Mouse (Mus musculus) testis, postnatal 14 days (tissue): ENCODE measurements around the gene Hist4h4.
"Not testable (repeated sequence)": the region's sequence is repeated elsewhere in the genome, so short reads cannot be mapped to it uniquely, and the experiment has no call there.

Experiments used
- DNase-seq: peaks from one replicate; pipeline ENCODE4 v3.0.0; 2021; ENCODE audit warnings: low spot score

Gene Hist4h4

GRCm38 (mm10) chr6:136815381-136815780 lies 11.2 kb upstream of the Hist4h4 start:
- no peak for DNase-seq

DNA sequence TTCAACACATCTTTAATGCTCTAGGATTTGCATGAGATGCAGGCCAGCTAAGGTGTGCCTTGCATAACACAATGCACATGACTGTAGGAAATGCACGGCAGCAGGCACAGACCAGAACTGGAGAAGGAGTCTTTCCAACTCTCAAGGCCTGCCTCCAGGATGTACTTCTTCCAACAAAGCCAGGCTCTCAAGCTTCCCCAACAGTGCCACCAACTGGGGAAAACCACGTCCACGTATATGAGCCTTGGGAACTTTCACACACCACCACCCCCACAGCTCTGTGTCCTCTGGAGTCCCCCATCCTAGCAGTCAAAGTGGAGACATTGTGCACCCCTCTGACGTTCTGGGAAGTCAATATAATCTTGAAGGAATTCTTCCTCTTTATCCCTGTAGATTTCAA lies 8.9 kb upstream of the Hist4h4 start:
- DNase-seq = no peak

- DNase-seq = no peak
Observed at GRCm38 (mm10) chr6:136811196-136811595, 7.0 kb upstream of the Hist4h4 start.

DNA sequence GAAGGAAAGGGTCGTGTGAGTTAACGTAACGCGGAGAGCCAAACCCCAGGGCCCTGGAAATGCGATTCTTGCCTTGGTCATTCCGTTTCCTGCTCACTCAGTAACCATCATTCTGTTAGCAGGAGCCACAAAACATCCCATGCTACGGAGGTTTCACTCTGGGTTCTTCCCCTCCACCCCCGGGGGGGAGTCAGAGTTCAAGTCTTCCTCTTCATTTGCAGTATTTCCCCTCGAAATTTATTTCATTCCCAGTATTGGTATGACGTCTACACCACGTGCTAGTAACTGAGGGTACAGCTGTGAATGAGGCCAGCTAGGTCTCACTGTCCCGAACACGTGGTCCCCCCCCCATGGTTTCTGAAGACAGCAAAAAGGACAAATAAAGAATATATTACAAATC lies 5.5 kb upstream of the Hist4h4 start:
- no peak for DNase-seq

DNA sequence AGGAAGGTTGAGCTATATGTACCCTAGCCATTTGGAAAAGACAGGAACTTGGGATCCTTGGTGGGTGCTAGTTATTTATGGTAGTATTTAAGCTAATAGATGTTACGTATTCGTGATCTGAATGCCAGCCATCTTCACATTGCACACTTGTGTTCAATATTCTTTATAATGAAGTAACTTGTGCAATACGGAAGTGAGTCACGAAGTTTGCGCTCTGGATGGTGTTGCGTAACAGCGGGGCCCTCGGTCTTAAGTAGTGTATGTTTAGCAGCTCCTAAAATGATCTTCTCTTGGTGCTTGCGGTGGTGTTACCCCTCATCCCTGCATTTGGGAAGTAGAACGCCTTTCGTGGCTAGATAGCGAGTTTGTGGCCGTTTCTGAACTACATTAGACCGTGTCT lies 4.9 kb upstream of the Hist4h4 start:
- no peak for DNase-seq

- DNase-seq = no peak
Observed at GRCm38 (mm10) chr6:136808631-136809046, 4.4 kb upstream of the Hist4h4 start.

DNA sequence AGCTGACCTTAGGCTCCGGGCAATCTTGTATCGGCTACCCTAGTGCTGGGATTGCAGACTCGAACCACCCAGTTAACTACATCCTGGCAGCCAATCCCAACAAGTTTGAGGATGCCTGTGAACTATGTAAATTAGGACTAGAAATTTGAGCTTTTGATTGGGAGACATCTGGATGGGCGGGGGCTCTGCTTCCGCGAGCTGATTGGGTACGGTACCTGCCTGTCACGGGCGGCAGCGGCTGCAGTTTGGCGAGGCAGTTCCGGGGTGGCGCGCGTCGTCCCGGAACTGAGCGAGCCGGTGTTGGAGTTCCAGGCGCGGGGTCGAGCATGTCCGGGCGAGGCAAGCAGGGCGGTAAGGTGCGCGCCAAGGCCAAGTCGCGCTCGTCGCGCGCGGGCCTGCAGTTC lies 3.8 kb upstream of the Hist4h4 start, which contains the start of gene H2afj:
Gene H2afj (plus strand): TSS at position 231 of the 404 bp plus-strand sequence.
- DNase-seq = peak; percentile 97

GRCm38 (mm10) chr6:136807395-136808013 lies 3.3 kb upstream of the Hist4h4 start:
- DNase-seq = no peak

- DNase-seq = no peak
Observed at GRCm38 (mm10) chr6:136806819-136807218, 2.6 kb upstream of the Hist4h4 start.

DNA sequence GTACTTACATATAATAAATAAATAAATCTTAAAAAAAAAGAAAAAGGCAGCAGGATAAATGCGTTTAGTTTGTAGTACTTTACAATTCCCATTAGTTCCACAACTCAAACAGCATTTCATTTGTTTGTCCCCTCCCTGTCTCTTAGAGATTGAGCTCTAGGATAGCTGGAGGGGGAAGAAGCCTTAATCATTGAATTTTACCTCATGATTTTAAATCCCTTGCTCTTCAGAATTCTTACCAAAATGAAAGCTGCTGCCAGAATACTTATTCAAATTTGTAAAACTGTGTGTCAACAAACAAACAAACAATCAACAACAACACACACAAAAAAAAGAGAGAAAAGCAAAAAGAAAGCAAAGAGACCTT lies 1.2 kb upstream of the Hist4h4 start:
- no peak for DNase-seq

GRCm38 (mm10) chr6:136804705-136805408 lies 642 bp upstream of the Hist4h4 start:
- DNase-seq = no peak

- DNase-seq = no peak
Observed at GRCm38 (mm10) chr6:136803093-136803738, 999 bp downstream of the Hist4h4 start.

DNA sequence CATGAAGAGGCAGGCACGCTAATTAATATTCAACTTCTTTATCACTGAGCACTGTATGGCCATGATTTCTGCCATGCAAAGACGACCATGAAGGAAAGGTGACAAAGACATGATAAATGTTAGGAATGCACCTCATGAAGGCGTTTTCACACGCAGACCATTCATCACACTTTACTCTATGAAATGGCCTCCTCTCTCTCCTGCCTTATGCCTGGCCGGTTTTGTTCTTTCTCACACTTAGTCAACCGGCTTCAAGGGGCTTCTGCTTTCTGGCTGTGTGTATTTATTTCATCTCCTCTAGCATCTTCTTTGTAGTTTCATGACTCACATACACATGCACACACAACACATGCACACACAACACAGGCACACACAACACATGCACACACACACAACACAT lies 2.9 kb downstream of the Hist4h4 start:
- DNase-seq = no peak

DNA sequence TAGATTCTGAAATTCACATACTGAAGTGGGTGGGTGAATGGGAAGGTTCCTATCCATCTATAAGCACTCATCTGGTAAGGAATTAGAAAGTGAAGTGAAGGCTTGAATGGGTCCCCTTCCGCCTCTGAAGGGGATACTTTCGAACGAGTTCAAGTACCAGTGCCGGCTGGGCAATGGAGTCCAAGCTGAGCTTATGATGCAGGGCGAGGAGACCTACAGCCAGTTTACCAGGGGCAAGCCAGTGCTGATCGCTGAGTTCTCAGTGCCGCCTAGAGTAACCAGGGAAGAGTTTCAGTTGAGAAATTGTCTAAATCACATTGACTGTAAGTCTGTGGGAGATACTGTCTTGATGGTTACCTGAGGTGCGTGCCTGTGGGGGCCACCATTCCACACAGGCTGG lies 3.5 kb downstream of the Hist4h4 start:
- DNase-seq = no peak

DNA sequence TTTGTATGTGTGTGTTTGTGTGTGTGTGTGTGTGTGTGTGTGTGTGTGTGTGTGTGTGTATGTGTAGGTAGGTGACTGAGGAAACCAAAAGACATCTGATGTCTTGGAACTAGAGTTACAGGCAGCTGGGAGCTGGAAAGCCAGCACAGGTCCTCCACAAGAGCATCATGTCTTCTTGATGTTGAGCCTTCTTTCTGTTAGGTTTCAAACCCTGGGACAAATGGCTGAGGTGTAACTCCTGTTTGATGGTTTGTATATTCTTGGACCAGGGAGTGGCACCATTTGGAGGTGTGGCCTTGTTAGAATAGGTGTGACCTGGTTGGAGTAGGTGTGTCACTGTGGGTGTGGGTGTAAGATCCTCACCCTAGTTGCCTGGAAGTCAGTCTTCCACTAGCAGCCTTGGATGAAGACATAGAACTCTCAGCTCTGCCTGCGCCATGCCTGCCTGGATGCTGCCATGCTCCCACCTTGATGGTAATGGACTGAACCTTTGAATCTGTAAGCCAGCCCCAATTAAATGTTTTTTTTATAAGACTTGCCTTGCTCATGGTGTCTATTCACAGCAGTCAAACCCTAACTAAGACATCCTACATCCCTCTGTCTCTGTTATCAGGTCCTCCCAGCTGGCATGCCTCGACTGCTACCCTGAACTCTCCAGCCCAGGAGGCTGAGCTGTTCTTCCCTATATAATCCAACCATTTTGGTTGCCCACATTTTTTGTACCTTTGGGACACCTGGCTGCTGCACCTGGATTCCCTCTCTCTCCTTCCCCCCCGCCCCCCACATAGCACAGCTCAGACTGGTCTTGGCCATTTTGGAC lies 6.1 kb downstream of the Hist4h4 start:
- not testable (repeated sequence) for DNase-seq

DNA sequence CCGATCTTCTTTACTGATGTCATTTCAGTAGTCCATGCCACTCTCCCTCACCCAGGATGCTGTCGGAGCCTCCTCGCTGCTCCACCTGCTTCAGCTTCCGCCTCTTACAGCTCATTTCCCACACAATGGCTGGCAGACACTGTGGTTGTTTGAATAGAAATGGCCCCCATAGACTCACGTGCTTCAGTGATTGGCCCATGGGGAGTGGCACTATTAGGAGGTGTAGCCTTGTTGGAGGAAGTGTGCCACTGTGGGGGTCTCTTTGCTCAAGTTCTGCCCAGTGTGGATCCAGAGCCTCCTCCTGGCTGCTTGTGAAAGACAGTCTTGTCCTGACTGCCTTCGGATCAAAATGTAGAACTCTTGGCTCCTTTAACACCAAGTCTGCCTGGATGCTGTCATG lies 8.4 kb downstream of the Hist4h4 start:
- DNase-seq = no peak

DNA sequence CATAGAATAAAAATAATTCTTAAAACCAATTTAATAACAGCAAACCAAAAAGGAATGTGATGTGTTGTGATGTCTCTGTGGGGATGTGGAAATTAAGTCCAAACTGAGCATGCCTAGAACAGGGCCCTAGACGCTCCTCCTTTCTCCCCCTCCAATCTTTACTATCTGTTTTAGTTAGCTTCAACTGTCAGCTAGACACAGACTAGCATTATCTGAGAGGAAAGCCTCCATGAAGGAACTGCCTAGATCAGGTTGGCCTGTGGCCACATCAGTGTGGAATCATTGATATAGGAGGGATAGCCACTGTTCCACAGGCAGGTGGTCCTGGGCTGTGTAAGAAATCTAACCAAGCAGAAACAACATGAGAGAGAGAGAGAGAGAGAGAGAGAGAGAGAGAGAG lies 9.1 kb downstream of the Hist4h4 start:
- DNase-seq = no peak

DNA sequence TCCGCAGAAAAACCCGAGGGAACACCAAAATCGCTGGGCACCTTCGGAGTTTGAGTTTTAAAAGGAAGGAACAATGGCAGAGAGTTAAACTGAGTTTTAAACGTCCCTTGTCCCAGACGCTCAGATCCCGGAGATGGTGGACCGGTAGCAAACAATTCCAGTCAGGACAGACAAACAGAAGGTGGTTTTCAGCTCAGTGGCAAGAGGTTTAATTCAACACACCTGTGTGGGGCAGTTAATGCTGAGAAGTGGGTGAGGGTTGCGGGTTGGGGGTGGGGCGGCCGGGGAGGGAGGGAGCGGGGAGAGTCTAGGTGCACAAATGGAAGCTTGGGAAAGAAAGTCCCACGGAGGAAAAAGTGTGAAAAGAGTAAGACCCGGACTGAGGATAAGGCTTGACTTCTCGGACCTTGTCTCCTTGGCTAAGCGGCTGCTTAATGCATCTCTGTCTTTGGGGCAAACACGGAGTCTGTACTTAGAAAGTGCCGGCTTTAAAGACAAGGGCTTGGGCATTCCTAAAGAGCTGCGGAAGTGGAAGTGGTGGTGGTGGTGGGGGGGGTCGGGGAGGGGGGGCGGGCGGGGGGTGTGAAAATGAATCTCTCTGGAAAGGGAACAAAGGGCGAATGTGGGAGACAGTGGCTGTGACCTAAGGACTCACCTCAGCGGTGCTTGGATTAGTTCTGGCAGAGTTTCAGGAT lies 10.2 kb downstream of the Hist4h4 start:
- no peak for DNase-seq

GRCm38 (mm10) chr6:136792884-136793758 lies 11.1 kb downstream of the Hist4h4 start:
- DNase-seq = no peak

DNA sequence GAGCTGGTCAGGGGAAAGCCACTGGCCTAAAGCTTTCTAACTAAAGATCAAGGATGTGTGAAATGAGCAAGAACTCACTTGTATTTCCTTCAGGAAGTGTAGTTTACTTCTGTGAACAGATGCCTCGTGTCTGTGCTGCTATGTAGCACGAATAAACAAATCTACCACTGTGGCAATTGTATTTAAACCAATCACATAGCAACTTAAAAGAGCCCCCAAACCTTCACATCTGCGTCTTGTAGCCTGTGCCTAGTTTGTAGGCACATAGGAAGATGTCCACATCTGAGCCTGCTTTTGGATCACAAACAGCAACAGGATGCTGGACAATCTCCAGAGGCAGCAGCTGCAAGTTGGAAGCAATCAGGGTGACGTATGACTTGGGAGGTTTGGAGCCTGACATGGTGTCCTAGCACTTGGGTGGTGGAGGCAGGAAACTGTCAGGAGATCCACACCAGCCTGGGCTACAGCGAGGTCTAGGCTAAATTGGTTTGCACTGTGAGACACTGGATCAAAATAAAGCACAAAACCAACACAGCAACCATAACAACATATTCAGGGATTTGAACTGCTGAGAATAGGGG lies 14.7 kb downstream of the Hist4h4 start:
- DNase-seq = no peak

DNA sequence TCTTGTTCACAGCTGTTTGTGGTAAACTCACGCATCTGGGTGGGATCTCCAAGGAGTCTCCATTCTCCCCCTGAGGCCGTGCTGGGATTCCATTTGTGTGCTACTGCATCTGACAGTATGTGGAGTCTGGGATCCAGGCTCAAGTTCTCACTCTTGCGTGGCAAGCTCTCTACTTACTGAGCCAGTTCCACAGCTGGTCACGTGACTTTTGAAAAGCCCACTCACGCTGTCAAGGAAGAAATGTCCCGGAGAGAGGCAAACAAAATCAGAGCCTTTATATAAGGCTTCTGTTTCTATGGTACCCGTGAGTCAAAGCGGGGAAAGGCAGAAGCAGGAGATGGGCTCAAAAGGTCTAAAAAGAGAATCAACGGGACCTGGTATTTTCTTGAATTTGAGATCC lies 21.5 kb downstream of the Hist4h4 start:
- DNase-seq = no peak
